Comparison of ENCODE assay signal across 9 mouse cellular contexts in the genomic region with DNA sequence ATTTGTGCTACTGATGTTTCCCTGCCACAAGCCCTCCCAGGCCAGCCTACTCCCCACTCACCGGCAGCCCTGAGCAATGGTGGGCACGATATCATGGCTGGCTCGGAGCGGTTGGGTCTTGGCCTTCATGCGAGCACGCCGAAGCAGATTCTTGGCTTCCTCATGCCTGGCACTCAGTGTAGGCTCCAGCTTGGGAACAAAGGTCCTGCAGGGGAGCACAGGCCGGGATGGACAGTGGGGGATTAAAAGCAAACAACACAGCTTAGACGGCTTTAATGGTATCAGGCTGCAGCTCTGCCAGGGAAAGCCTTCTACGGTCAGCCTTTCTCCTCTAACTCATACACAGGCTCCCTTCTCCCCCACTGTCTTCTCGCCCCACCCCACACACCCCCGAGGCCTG. TPM values are rescaled to one million over a fixed set of nuclear protein-coding genes. Genes with fewer than 3 reads are reported as not detected.
DNase-seq lines count a peak whose midpoint lies in the region; ATAC-seq lines count a peak whose summit lies in the region.
"Had no signal": no experiment of that assay in that cellular context is flagged by ENCODE, and none has a peak within 500 bp of the region (broad histone marks: within the 10 kb centered on the region; RNA-seq: fewer than 3 reads in every experiment).

No protein-coding gene starts in this region.

- peak overlapping the region; percentile 62 for H3K27ac ChIP-seq in heart, embryonic 10.5 days
- H3K27ac ChIP-seq in hindbrain, embryonic 12.5 days: peak overlapping the region; percentile 89
- peak overlapping the region; percentile 86 for H3K27ac ChIP-seq in midbrain, embryonic 10.5 days (replicated peaks)

- no peak overlapping the region for H3K4me3 ChIP-seq in heart, embryonic 10.5 days
- no peak overlapping the region for H3K4me3 ChIP-seq in hindbrain, embryonic 12.5 days
- no peak overlapping the region for H3K4me3 ChIP-seq in midbrain, embryonic 10.5 days

- H3K9me3 ChIP-seq in heart, embryonic 10.5 days: no peaks in the 10 kb centered on the region
- H3K9me3 ChIP-seq in hindbrain, embryonic 12.5 days (replicated peaks): no peaks in the 10 kb centered on the region
- H3K9me3 ChIP-seq in midbrain, embryonic 10.5 days (replicated peaks): no peaks in the 10 kb centered on the region

- H3K36me3 ChIP-seq in heart, embryonic 10.5 days: peaks cover 27% of the 10 kb centered on the region
- no peaks in the 10 kb centered on the region for H3K36me3 ChIP-seq in hindbrain, embryonic 12.5 days
- H3K36me3 ChIP-seq in midbrain, embryonic 10.5 days: no peaks in the 10 kb centered on the region

- peaks cover 78% of the 10 kb centered on the region for H3K4me1 ChIP-seq in heart, embryonic 10.5 days
- peaks cover 92% of the 10 kb centered on the region for H3K4me1 ChIP-seq in hindbrain, embryonic 12.5 days
- H3K4me1 ChIP-seq in midbrain, embryonic 10.5 days: peaks cover 99% of the 10 kb centered on the region

- ATAC-seq in hindbrain, embryonic 12.5 days (ENCODE audit: low FRiP score): no peak
- ATAC-seq in megakaryocyte-erythroid progenitor cell, adult 5-6 weeks (replicated peaks; ENCODE audit: low FRiP score, low TSS enrichment, poor library complexity, severe bottlenecking): no peak

- no peak overlapping the region for H3K4me2 ChIP-seq in hindbrain, embryonic 12.5 days (replicated peaks)

- WGBS in heart, embryonic 10.5 days: 81% methylated on average over 12 of the region's 12 CpGs
- 73% methylated on average over 12 of the region's 12 CpGs for WGBS in hindbrain, embryonic 12.5 days
- 44% methylated on average over 12 of the region's 12 CpGs for WGBS in midbrain, embryonic 10.5 days

- H3K9ac ChIP-seq in hindbrain, embryonic 12.5 days: 0 out of 2 replicates have a peak overlapping the region, but pooled peaks have one; percentile 23

- H3K27me3 ChIP-seq in heart, embryonic 10.5 days (ENCODE audit: insufficient read depth, poor library complexity, severe bottlenecking): no peaks in the 10 kb centered on the region
- H3K27me3 ChIP-seq in hindbrain, embryonic 12.5 days: no peaks in the 10 kb centered on the region
- H3K27me3 ChIP-seq in midbrain, embryonic 10.5 days (ENCODE audit: low read depth, poor library complexity, severe bottlenecking): 0 out of 2 replicates have a peak, but pooled peaks cover under 1% of the 10 kb centered on the region

- DNase-seq in heart, embryonic 10.5 days (ENCODE audit: low spot score): no peak
- DNase-seq in heart, adult 18-20 months: no peak
- peak; percentile 28 for DNase-seq in ZHBTc4 (ENCODE audit: low read depth, low spot score)
- DNase-seq in midbrain, embryonic 10.5 days (ENCODE audit: low spot score): no peak
- no peak for DNase-seq in gastrocnemius, postnatal 10 days
- DNase-seq in gastrocnemius, postnatal 4 days (ENCODE audit: low spot score in 2 of 2): no peak
- DNase-seq: adrenal gland, postnatal 36 days had no signal

RNA-seq across cellular contexts. Expression of a gene that starts 11.9 kb away (rescaled TPM):
- 6.0 and 6.5 TPM in 2 replicates for polyA plus RNA-seq in heart, embryonic 10.5 days (2016; fragmentation: Nextera tagmentation; extraction: Ambion mirVana)
- total RNA-seq in heart, adult 18-20 months (2021): 10 to 100 TPM; 28.5 to 31.8 TPM
- polyA plus RNA-seq in hindbrain, embryonic 12.5 days (2016; fragmentation: Nextera tagmentation; extraction: Ambion mirVana): 5.0 and 5.4 TPM in 2 replicates
- 5.2 and 7.4 TPM in 2 replicates for polyA plus RNA-seq in midbrain, embryonic 10.5 days (2016; fragmentation: Nextera tagmentation; extraction: Ambion mirVana)
- 10 to 100 TPM in 1 of 2 experiments, 1 to 10 TPM in 1; 3.8 to 10.3 TPM for total RNA-seq in gastrocnemius, postnatal 10 days (2021)
- total RNA-seq in gastrocnemius, postnatal 4 days (2021): 10 to 100 TPM; 18.4 to 23.4 TPM
- total RNA-seq in megakaryocyte-erythroid progenitor cell, adult 5-6 weeks (2014; fragmentation: Nextera tagmentation): 1.1 TPM in 1 of 2 replicates, not detected in the other
- not detected in 2 replicates for total RNA-seq in megakaryocyte-erythroid progenitor cell, adult 5-6 weeks (2017)
